Mouse (Mus musculus): ENCODE data around the gene Klk4. TPM values are rescaled to one million over a fixed set of nuclear protein-coding genes. Genes with fewer than 3 reads are reported as not detected.

Klk4 gene
- polyA plus RNA-seq, 1 experiment from 2014 or later = not detected

Other genes starting within 250 kb of the Klk4 start
- not detected in 2 replicates for gene Ceacam18, start 246.5 kb upstream of the Klk4 start, polyA plus RNA-seq (2014; fragmentation: Nextera tagmentation; extraction: Ambion mirVana)
- gene Siglece, start 221.0 kb upstream of the Klk4 start, polyA plus RNA-seq (2014; fragmentation: Nextera tagmentation; extraction: Ambion mirVana) = 0.31 and 0.49 TPM in 2 replicates
- 3.4 and 4.9 TPM in 2 replicates for gene Ctu1, start 209.1 kb upstream of the Klk4 start, polyA plus RNA-seq (2014; fragmentation: Nextera tagmentation; extraction: Ambion mirVana)
- gene Klk14, start 190.7 kb upstream of the Klk4 start, polyA plus RNA-seq (2014; fragmentation: Nextera tagmentation; extraction: Ambion mirVana) = not detected in 2 replicates
- not detected in 2 replicates for gene Klk13, start 168.6 kb upstream of the Klk4 start, polyA plus RNA-seq (2014; fragmentation: Nextera tagmentation; extraction: Ambion mirVana)
- gene Klk12, start 112.3 kb upstream of the Klk4 start, polyA plus RNA-seq (2014; fragmentation: Nextera tagmentation; extraction: Ambion mirVana) = not detected in 2 replicates
- not detected in 2 replicates for gene Klk11, start 106.6 kb upstream of the Klk4 start, polyA plus RNA-seq (2014; fragmentation: Nextera tagmentation; extraction: Ambion mirVana)
- gene Klk10, start 100.1 kb upstream of the Klk4 start, polyA plus RNA-seq (2014; fragmentation: Nextera tagmentation; extraction: Ambion mirVana) = 0.19 and 0.34 TPM in 2 replicates
- gene Klk9, start 89.3 kb upstream of the Klk4 start, polyA plus RNA-seq (2014; fragmentation: Nextera tagmentation; extraction: Ambion mirVana) = not detected in 2 replicates
- gene Klk8, start 83.6 kb upstream of the Klk4 start, polyA plus RNA-seq (2014; fragmentation: Nextera tagmentation; extraction: Ambion mirVana) = 24.2 and 26.3 TPM in 2 replicates
- gene Klk7, start 69.9 kb upstream of the Klk4 start, polyA plus RNA-seq (2014; fragmentation: Nextera tagmentation; extraction: Ambion mirVana) = 0.11 and 0.20 TPM in 2 replicates
- gene Klk6, start 56.7 kb upstream of the Klk4 start, polyA plus RNA-seq (2014; fragmentation: Nextera tagmentation; extraction: Ambion mirVana) = not detected in 2 replicates
- not detected in 2 replicates for gene Klk5, start 39.2 kb upstream of the Klk4 start, polyA plus RNA-seq (2014; fragmentation: Nextera tagmentation; extraction: Ambion mirVana)
- gene Klk15, start 52.6 kb downstream of the Klk4 start, polyA plus RNA-seq (2014; fragmentation: Nextera tagmentation; extraction: Ambion mirVana) = not detected in 2 replicates
- not detected in 2 replicates for gene Klk1b8, start 69.5 kb downstream of the Klk4 start, polyA plus RNA-seq (2014; fragmentation: Nextera tagmentation; extraction: Ambion mirVana)
- gene Klk1b1, start 85.6 kb downstream of the Klk4 start, polyA plus RNA-seq (2014; fragmentation: Nextera tagmentation; extraction: Ambion mirVana) = not detected in 2 replicates
- gene Klk1b9, start 94.9 kb downstream of the Klk4 start, polyA plus RNA-seq (2014; fragmentation: Nextera tagmentation; extraction: Ambion mirVana) = not detected in 2 replicates
- gene Klk1b11, start 114.7 kb downstream of the Klk4 start, polyA plus RNA-seq (2014; fragmentation: Nextera tagmentation; extraction: Ambion mirVana) = not detected in 2 replicates
- gene Klk1b26, start 131.0 kb downstream of the Klk4 start, polyA plus RNA-seq (2014; fragmentation: Nextera tagmentation; extraction: Ambion mirVana) = not detected in 2 replicates
- not detected in 2 replicates for gene Klk1b27, start 171.1 kb downstream of the Klk4 start, polyA plus RNA-seq (2014; fragmentation: Nextera tagmentation; extraction: Ambion mirVana)
- gene Klk1b21, start 221.2 kb downstream of the Klk4 start, polyA plus RNA-seq (2014; fragmentation: Nextera tagmentation; extraction: Ambion mirVana) = not detected in 2 replicates
- not detected in 2 replicates for gene Klk1b22, start 231.5 kb downstream of the Klk4 start, polyA plus RNA-seq (2014; fragmentation: Nextera tagmentation; extraction: Ambion mirVana)